Comparison of ENCODE assay signal across 4 mouse cellular contexts in the genomic region with DNA sequence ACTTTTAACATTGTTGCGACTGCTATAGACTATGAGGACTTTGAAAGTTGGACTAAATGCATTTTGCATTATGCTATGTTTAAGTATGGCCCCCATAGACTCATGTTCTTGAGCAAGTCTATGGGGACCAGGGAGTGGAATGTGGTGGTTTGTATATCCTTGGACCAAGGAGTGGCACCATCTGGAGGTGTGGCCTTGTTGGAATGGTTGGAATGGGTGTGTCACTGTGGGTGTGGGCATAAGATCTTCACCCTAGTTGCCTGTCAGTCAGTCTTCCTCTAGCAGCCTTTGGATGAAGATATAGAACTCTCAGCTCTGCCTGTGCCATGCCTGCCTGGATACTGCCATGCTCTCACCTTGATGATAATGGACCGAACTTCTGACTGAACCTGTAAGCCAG.
A peak's percentile ranks its signal among the peaks of the same experiment; 100 is the strongest.
DNase-seq lines count a peak whose midpoint lies in the region.

No protein-coding gene starts in this region.

- peak; percentile 36 for DNase-seq in 3T3-L1 (ENCODE audit: low read depth, low spot score)
- peak; percentile 75 for DNase-seq in R1 (ENCODE audit: low read depth, low spot score)
- DNase-seq in ZHBTc4 (ENCODE audit: low read depth, low spot score), result peak; percentile 59
- DNase-seq in heart, adult 11 months, result peak; percentile 81

Comparison
In these comparisons a context has a peak if more than half of its experiments do, and no peak if none do; other contexts are left out.
1. Peak in every context shown above with its lines: DNase-seq.